In the genomic region with DNA sequence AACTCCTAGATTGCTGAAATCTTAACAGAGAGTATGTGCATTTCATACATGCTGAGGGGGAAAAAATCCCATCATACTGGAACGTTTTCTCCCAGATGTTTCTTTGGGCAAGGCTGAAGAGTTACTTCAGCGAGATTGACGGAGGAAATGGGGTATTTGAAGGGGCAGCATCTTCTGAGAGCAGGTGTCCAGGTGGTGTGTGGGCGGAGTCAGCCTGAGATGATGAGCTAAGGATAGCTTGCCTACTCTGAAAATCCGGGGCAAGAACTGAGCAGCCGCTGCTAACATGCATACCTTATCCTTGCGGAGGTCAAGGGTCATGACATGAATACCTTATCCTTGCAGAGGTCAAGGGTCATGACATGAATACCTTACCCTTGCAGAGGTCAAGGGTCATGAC, we compare ENCODE assay signal across 15 mouse cellular contexts.
"Had no signal": no experiment of that assay in that cellular context is flagged by ENCODE, and none has a peak within 500 bp of the region (broad histone marks: within the 10 kb centered on the region; RNA-seq: fewer than 3 reads in every experiment).

No protein-coding gene starts in this region.

- H3K9ac ChIP-seq: liver, embryonic 15.5 days; lung, embryonic 15.5 days; midbrain, embryonic 15.5 days; neural tube, embryonic 12.5 days had no signal

- H3K27me3 ChIP-seq: liver, embryonic 15.5 days; lung, embryonic 15.5 days; neural tube, embryonic 12.5 days had no signal

- ATAC-seq: inflammation-experienced regulatory T-cells, adult 6 months; intestine, postnatal 0 days; midbrain, embryonic 15.5 days had no signal

- H3K9me3 ChIP-seq: limb, embryonic 10.5 days; liver, embryonic 15.5 days; lung, embryonic 15.5 days; midbrain, embryonic 15.5 days; neural tube, embryonic 12.5 days had no signal

- H3K4me2 ChIP-seq: liver, embryonic 11.5 days; liver, embryonic 15.5 days; lung, embryonic 15.5 days; midbrain, embryonic 15.5 days; neural tube, embryonic 12.5 days had no signal

- H3K4me1 ChIP-seq: limb, embryonic 10.5 days; liver, embryonic 15.5 days; lung, embryonic 15.5 days; midbrain, embryonic 15.5 days; neural tube, embryonic 12.5 days had no signal

- H3K4me3 ChIP-seq: layer of hippocampus, adult 2 months; left cerebral cortex, adult 2 months; limb, embryonic 10.5 days; liver, embryonic 15.5 days; lung, embryonic 15.5 days; midbrain, embryonic 15.5 days; neural tube, embryonic 12.5 days had no signal

- H3K27ac ChIP-seq: kidney, postnatal 0 days; layer of hippocampus, adult 2 months; left cerebral cortex, adult 2 months; limb, embryonic 10.5 days; liver, embryonic 15.5 days; lung, embryonic 15.5 days; midbrain, embryonic 15.5 days; neural tube, embryonic 12.5 days had no signal

- DNase-seq: kidney, adult 8-10 months; kidney, postnatal 36 days; thymus, adult 2 months; thymus, postnatal 25 days had no signal

- H3K36me3 ChIP-seq: liver, embryonic 15.5 days; midbrain, embryonic 15.5 days had no signal
